In genomic region chr19:8818301-8818798, GRCm38 (mm10) we compare ENCODE assay signal across 9 mouse cellular contexts. TPM values are rescaled to one million over a fixed set of nuclear protein-coding genes. Genes with fewer than 3 reads are reported as not detected.
DNase-seq lines count a peak whose midpoint lies in the region; ATAC-seq lines count a peak whose summit lies in the region.
"Had no signal": no experiment of that assay in that cellular context is flagged by ENCODE, and none has a peak within 500 bp of the region (broad histone marks: within the 10 kb centered on the region; RNA-seq: fewer than 3 reads in every experiment).

No protein-coding gene starts in this region.

- intact Hi-C loops in gastrocnemius, postnatal 36 days (cut with DNase I), result no loop called here

- H3K4me2 ChIP-seq in forebrain, embryonic 12.5 days, result peak overlapping the region; percentile 98
- H3K4me2 ChIP-seq in liver, embryonic 13.5 days, result peak overlapping the region; percentile 91

- H3K4me3 ChIP-seq in heart, embryonic 10.5 days, result peak overlapping the region; percentile 100
- H3K4me3 ChIP-seq in forebrain, embryonic 12.5 days (replicated peaks), result peak overlapping the region; percentile 99
- peak overlapping the region; percentile 98 for H3K4me3 ChIP-seq in liver, embryonic 13.5 days (replicated peaks)

- WGBS in heart, embryonic 10.5 days, result 26% methylated on average over 14 of the region's 14 CpGs
- 29% methylated on average over 14 of the region's 14 CpGs for WGBS in forebrain, embryonic 12.5 days
- WGBS in liver, embryonic 13.5 days (ENCODE audit: insufficient replicate concordance), result 16% methylated on average over 14 of the region's 14 CpGs

- peak overlapping the region; percentile 87 for H3K9ac ChIP-seq in forebrain, embryonic 12.5 days
- peak overlapping the region; percentile 99 for H3K9ac ChIP-seq in liver, embryonic 13.5 days

- DNase-seq in heart, embryonic 10.5 days (ENCODE audit: low spot score), result no peak
- no peak for DNase-seq in heart, postnatal 4 days
- DNase-seq in A20 (ENCODE audit: low read depth, low spot score), result peak; percentile 54
- no peak for DNase-seq in liver, embryonic 13.5 days
- no peak for DNase-seq in left cerebral cortex, adult 8-10 months (ENCODE audit: low spot score in 2 of 2)
- DNase-seq in gastrocnemius, postnatal 36 days, result no peak

- H3K4me1 ChIP-seq in heart, embryonic 10.5 days, result peaks cover 29% of the 10 kb centered on the region
- peaks cover 53% of the 10 kb centered on the region for H3K4me1 ChIP-seq in forebrain, embryonic 12.5 days
- H3K4me1 ChIP-seq in liver, embryonic 13.5 days (replicated peaks), result peaks cover 50% of the 10 kb centered on the region

- H3K27ac ChIP-seq in heart, embryonic 10.5 days, result peak overlapping the region; percentile 95
- peak overlapping the region; percentile 100 for H3K27ac ChIP-seq in forebrain, embryonic 12.5 days
- H3K27ac ChIP-seq in liver, embryonic 13.5 days, result peak overlapping the region; percentile 99

- H3K27me3 ChIP-seq in heart, embryonic 10.5 days (ENCODE audit: insufficient read depth, poor library complexity, severe bottlenecking), result no peaks in the 10 kb centered on the region
- H3K27me3 ChIP-seq in forebrain, embryonic 12.5 days, result no peaks in the 10 kb centered on the region
- H3K27me3 ChIP-seq in liver, embryonic 13.5 days, result no peaks in the 10 kb centered on the region

- H3K36me3 ChIP-seq in heart, embryonic 10.5 days, result peaks cover 46% of the 10 kb centered on the region
- peaks cover 37% of the 10 kb centered on the region for H3K36me3 ChIP-seq in forebrain, embryonic 12.5 days (replicated peaks)
- H3K36me3 ChIP-seq in liver, embryonic 13.5 days, result peaks cover 42% of the 10 kb centered on the region

- ATAC-seq in forebrain, embryonic 12.5 days (ENCODE audit: low FRiP score), result no peak
- ATAC-seq in liver, embryonic 13.5 days (ENCODE audit: low read depth), result no peak
- no peak for ATAC-seq in monocyte, adult 5-6 weeks (replicated peaks; ENCODE audit: insufficient number of reproducible peaks, low FRiP score, low TSS enrichment, poor library complexity, severe bottlenecking)

- H3K9me3 ChIP-seq in heart, embryonic 10.5 days, result no peaks in the 10 kb centered on the region
- no peaks in the 10 kb centered on the region for H3K9me3 ChIP-seq in forebrain, embryonic 12.5 days
- no peaks in the 10 kb centered on the region for H3K9me3 ChIP-seq in liver, embryonic 13.5 days (replicated peaks)

RNA-seq across cellular contexts. Expression of gene Ttc9c, which starts 0.8 kb away (rescaled TPM):
- 43.2 and 51.3 TPM in 2 replicates for polyA plus RNA-seq in heart, embryonic 10.5 days (2016; fragmentation: Nextera tagmentation; extraction: Ambion mirVana)
- total RNA-seq in heart, postnatal 4 days (2021), result 10 to 100 TPM; 20.9 to 22.8 TPM
- 78.7 and 83.9 TPM in 2 replicates for polyA plus RNA-seq in forebrain, embryonic 12.5 days (2016; fragmentation: Nextera tagmentation; extraction: Ambion mirVana)
- 25.1 and 27.4 TPM in 2 replicates for polyA plus RNA-seq in liver, embryonic 13.5 days (2015; fragmentation: Nextera tagmentation; extraction: Ambion mirVana)
- total RNA-seq in left cerebral cortex, adult 8-10 months (2022), result 10 to 100 TPM; 38.5 to 40.8 (median 39.2) TPM
- total RNA-seq in gastrocnemius, postnatal 36 days (2021), result 1 to 10 TPM; 9.2 TPM
- 40.1 to 52.8 TPM (median 48.3 TPM) in 3 replicates for total RNA-seq in monocyte, adult 5-6 weeks (2017)

RNA-seq across cellular contexts. Expression of gene Hnrnpul2, which starts 1.5 kb away (rescaled TPM):
- polyA plus RNA-seq in heart, embryonic 10.5 days (2016; fragmentation: Nextera tagmentation; extraction: Ambion mirVana), result 2.8 and 4.6 TPM in 2 replicates
- 10 to 100 TPM; 53.5 to 56.0 TPM for total RNA-seq in heart, postnatal 4 days (2021)
- 7.2 and 7.8 TPM in 2 replicates for polyA plus RNA-seq in forebrain, embryonic 12.5 days (2016; fragmentation: Nextera tagmentation; extraction: Ambion mirVana)
- 2.8 and 3.0 TPM in 2 replicates for polyA plus RNA-seq in liver, embryonic 13.5 days (2015; fragmentation: Nextera tagmentation; extraction: Ambion mirVana)
- total RNA-seq in left cerebral cortex, adult 8-10 months (2022), result 100 to 1,000 TPM; 113 to 120 (median 118) TPM
- 10 to 100 TPM; 31.0 to 36.6 TPM for total RNA-seq in gastrocnemius, postnatal 36 days (2021)
- total RNA-seq in monocyte, adult 5-6 weeks (2017), result 84.4 to 149 TPM (median 101 TPM) in 3 replicates

RNA-seq across cellular contexts. Expression of gene AC129217.1, which starts 11.2 kb away (rescaled TPM):
- not detected in 2 replicates for polyA plus RNA-seq in heart, embryonic 10.5 days (2016; fragmentation: Nextera tagmentation; extraction: Ambion mirVana)
- total RNA-seq in heart, postnatal 4 days (2021), result not detected
- not detected in 2 replicates for polyA plus RNA-seq in forebrain, embryonic 12.5 days (2016; fragmentation: Nextera tagmentation; extraction: Ambion mirVana)
- not detected in 2 replicates for polyA plus RNA-seq in liver, embryonic 13.5 days (2015; fragmentation: Nextera tagmentation; extraction: Ambion mirVana)
- total RNA-seq in left cerebral cortex, adult 8-10 months (2022), result not detected
- 1 to 10 TPM in 1 of 2 experiments, not detected in 1; 1.4 TPM for total RNA-seq in gastrocnemius, postnatal 36 days (2021)
- 40.4 to 54.5 TPM (median 44.1 TPM) in 3 replicates for total RNA-seq in monocyte, adult 5-6 weeks (2017)
- total RNA-seq: hematopoietic stem cell, adult 5-6 weeks had no signal

RNA-seq across cellular contexts. Expression of gene Zbtb3, which starts 16.0 kb away (rescaled TPM):
- 5.4 and 5.9 TPM in 2 replicates for polyA plus RNA-seq in heart, embryonic 10.5 days (2016; fragmentation: Nextera tagmentation; extraction: Ambion mirVana)
- total RNA-seq in heart, postnatal 4 days (2021), result 1 to 10 TPM; 2.4 to 2.5 TPM
- 6.6 and 7.9 TPM in 2 replicates for polyA plus RNA-seq in forebrain, embryonic 12.5 days (2016; fragmentation: Nextera tagmentation; extraction: Ambion mirVana)
- polyA plus RNA-seq in liver, embryonic 13.5 days (2015; fragmentation: Nextera tagmentation; extraction: Ambion mirVana), result 1.5 TPM in 2 replicates
- total RNA-seq in left cerebral cortex, adult 8-10 months (2022), result 1 to 10 TPM; 4.9 to 7.3 (median 5.8) TPM
- total RNA-seq in gastrocnemius, postnatal 36 days (2021), result under 1 TPM; 0.42 to 0.74 TPM
- total RNA-seq in monocyte, adult 5-6 weeks (2017), result 0.85 to 1.2 TPM (median 1.1 TPM) in 3 replicates

RNA-seq across cellular contexts. Expression of gene Bscl2, which starts 18.9 kb away (rescaled TPM):
- polyA plus RNA-seq in heart, embryonic 10.5 days (2016; fragmentation: Nextera tagmentation; extraction: Ambion mirVana), result 46.2 and 51.1 TPM in 2 replicates
- total RNA-seq in heart, postnatal 4 days (2021), result 10 to 100 TPM; 26.2 to 27.5 TPM
- polyA plus RNA-seq in forebrain, embryonic 12.5 days (2016; fragmentation: Nextera tagmentation; extraction: Ambion mirVana), result 57.5 and 62.9 TPM in 2 replicates
- polyA plus RNA-seq in liver, embryonic 13.5 days (2015; fragmentation: Nextera tagmentation; extraction: Ambion mirVana), result 33.8 and 37.2 TPM in 2 replicates
- total RNA-seq in left cerebral cortex, adult 8-10 months (2022), result 100 to 1,000 TPM; 100 to 111 (median 105) TPM
- total RNA-seq in gastrocnemius, postnatal 36 days (2021), result 10 to 100 TPM; 15.9 to 17.8 TPM
- total RNA-seq in monocyte, adult 5-6 weeks (2017), result 25.1 to 34.8 TPM (median 30.9 TPM) in 3 replicates

Comparison
In these comparisons a context has a peak if more than half of its experiments do, and no peak if none do; other contexts are left out.
1. RNA of gene AC129217.1, which starts 11.2 kb away (total RNA-seq): 40.4 to 54.5 TPM in monocyte, adult 5-6 weeks; 1.4 TPM in gastrocnemius, postnatal 36 days, not detected in heart, postnatal 4 days and not detected in left cerebral cortex, adult 8-10 months; every median in the first group is over 10 times any median in the second.
2. Peak in every context shown above with its lines, with median percentiles within 50 percentile points of each other: H3K27ac ChIP-seq and H3K4me3 ChIP-seq.